Mouse (Mus musculus) adrenal gland, postnatal 4 days (tissue): ENCODE measurements around the gene Spata21. TPM values are rescaled to one million over a fixed set of nuclear protein-coding genes. Genes with fewer than 3 reads are reported as not detected.
A peak's percentile ranks its signal among the peaks of the same experiment; 100 is the strongest.

Experiments used
- DNase-seq, 2 experiments: peaks; one replicate each; pipeline ENCODE4 v3.0.0; 2021 to 2022; ENCODE audit warnings: low spot score in 2 of 2, mixed read lengths in 2 of 2
- long read RNA-seq, 2 experiments: library from polyadenylated mRNA; stranded (forward); transcript quantifications; one replicate each; pipeline ENCODE4 v2.0.0; 2021
- total RNA-seq, 2 experiments: library from RNA; stranded (reverse); gene quantifications; 2 replicates each; pipeline ENCODE4 v1.2.3; 2021

Spata21 gene
- total RNA-seq, result under 1 TPM; 0.68 to 0.81 TPM
- long read RNA-seq, experiment 1, result 0 reads
- long read RNA-seq, experiment 2, partial matches to known transcripts, result 0 of 36 reads
- long read RNA-seq, experiment 2, other reads (novel, unspliced or antisense), result 36 of 36 reads

GRCm38 (mm10) chr4:141088033-141088432, at the start of gene Spata21:
Gene Spata21 (plus strand): TSS chr4:141088333.
- no peak for DNase-seq

GRCm38 (mm10) chr4:141041117-141041516, 47.0 kb upstream of the Spata21 start:
- no peak for DNase-seq

DNA sequence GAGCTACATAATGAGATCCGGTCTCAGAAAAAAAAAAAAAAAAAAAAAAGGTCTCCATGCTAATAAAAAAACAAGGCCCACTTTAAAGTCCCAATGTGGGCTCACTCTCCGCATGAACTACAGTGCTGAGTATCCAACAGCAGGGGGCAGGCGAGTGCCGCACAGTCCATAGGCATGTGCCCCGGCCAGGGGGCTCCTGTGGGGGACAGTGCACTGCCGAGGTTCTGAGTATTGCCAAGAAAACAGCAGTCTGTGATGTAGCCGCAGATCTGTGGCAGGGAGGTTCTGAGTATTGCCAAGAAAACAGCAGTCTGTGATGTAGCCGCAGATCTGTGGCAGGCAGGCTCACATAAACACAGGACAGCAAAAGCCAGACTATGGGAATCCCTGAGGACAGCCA, 43.3 kb upstream of the Spata21 start:
- DNase-seq, result no peak

- no peak for DNase-seq
Measured at GRCm38 (mm10) chr4:141048810-141049475, 39.2 kb upstream of the Spata21 start.

GRCm38 (mm10) chr4:141049476-141049835, 38.7 kb upstream of the Spata21 start:
- no peak for DNase-seq

DNA sequence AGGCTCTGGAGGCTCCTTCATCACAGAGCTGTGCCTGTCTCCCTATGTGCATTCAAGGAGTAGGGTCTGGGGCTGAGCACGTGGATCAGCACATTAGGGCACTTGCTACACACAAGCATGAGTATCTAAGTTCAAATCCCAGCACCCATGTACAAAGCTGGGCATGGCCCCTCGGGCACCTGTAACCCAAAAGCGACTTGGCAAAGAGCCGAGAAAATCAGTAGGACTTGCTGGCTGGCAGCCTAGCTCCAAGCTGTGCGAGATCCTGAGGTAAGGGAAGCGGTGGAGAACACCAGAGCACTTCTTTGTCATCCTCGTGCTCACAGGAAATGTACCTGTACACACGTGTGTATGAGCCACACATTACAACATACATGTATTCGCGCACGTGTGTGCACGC, 35.7 kb upstream of the Spata21 start:
- DNase-seq, result no peak

- no peak for DNase-seq
Measured at GRCm38 (mm10) chr4:141053138-141053537, 35.0 kb upstream of the Spata21 start.

GRCm38 (mm10) chr4:141053568-141054161, 34.5 kb upstream of the Spata21 start:
- no peak for DNase-seq

- no peak for DNase-seq
Measured at GRCm38 (mm10) chr4:141056970-141057369, 31.2 kb upstream of the Spata21 start.

DNA sequence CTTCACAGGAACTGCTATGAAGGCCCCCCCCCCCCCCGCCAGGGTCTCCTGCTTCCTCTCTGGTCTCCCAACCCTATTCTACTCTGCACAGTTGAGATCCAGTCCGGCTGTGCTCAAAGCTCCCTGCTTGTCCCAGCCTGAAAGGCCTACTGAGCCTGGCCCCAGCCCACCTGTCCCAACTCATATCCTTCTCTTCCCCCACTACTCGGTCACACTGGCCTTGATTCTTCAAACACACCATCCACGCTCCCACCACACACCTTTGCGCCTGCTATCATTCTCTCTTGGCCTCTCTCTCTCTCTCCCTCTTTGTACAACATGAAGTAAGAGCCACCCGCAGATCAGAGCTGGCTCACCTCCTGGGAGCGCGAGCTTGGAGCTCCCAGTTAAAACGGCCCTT, 29.3 kb upstream of the Spata21 start:
- DNase-seq, result no peak

DNA sequence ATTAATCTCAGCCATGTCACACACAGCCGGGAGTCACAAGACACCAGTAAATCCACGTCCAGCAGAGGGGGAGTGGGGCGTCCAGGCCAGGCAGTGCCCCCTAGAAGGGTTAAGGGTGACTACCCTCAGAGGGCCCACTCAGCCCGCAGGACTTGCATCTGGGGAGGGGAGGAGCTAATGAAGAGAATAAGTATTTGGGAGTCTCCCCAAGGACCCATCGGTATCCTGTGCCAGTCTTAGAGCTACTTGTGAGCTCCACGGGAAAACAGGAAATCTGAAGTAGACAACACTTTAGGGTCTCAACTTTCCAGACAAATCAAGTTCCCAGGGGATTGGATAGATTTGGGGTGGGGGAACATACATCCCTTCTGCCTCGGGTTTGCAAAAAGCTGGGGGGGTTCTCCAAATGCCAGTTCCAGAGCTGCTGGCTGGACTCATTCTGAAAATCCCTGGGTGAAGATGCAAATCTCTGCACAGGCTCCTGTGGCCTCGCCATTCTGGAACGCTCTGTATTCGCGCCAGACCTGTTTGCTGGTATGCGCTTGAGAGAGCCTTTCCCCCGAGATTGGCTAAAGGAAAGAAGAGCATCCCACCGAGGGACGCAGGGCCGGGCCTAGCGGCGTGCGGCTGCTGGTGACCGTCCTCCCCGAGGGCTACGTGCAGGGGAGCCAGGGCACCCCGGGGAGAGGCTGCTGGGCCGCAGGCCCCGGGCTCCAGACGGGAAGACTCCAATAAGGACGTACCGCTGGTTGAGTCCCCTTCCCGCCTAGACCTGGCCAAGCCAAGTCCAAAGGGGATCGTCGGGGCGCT, 28.3 kb upstream of the Spata21 start:
- DNase-seq, result no peak

DNA sequence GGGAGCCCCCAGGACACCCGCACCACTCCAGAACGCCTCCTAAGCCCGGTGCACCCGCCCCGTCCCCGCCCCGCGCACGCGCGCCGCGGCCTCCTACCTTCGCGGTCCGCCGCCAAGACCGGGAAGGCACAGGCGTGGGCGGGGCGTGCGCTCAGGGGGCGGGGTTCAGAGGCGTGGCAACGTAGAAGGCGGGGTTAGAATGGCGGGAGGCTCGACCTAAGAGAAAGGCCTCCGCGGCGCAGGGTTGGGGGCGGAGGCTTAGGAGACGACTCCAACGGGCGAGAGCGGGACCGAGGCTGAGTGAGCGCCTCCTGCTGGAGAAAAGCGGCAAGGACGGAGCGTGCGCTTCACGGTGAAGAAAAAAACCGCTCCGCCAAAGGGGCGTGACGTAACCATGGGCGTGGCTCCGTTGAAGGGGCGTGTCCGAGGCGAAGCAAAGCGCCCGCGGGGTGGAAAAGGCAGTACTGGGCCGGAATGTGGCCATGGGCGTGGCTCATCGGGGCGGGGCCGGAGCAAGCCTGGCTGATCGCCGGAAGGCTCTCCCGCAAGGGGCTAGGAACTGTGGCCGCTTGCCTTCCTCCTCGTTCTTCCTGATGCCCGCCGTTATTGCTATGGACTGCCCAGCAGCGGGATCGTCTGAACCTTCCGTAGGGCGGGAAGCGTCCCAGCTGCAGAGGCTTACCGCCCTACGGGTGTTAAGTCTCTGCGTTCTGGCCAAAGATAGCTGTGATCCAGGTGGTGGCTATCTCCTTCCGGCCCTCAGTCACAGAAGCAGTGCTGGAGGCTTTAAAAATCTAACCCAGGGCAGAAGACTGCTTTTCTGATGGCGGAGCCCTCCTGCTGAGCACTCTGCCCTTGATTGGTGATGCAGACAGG, 27.5 kb upstream of the Spata21 start, which contains the start of gene Crocc:
Gene Crocc, minus strand, starts transcription at position 125 of the 876 bp plus-strand sequence.
- peak; percentile 100 for DNase-seq

DNA sequence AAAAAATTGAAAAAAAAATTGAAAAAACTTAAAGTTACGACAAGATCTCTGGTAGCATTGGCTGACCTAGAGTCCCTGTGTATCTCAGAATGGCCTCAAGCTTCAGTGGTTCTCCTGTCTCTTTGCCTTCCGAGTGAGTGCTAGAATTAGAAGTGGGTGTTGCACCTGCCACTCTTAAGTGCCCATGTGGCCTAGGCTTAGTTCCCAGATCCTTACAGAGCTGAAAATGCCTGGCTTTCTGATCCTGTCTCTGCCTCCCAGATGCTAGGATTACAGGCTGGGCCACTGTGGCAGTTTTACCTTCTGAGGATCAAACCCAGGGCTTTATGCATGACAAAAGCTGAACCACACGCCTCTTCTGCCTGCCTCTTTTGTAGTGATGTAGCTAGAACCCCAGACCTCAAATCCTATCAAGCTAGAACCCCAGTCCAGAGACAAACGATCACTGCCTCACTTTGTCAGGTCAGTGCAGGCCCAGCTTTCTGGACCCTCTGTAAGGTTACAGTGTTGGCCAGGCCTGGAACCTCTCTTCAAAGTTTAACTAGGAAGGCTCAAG, 24.0 kb upstream of the Spata21 start:
- no peak for DNase-seq

GRCm38 (mm10) chr4:141065123-141065522, 23.0 kb upstream of the Spata21 start:
- peak; percentile 65 to 72 for DNase-seq

- DNase-seq, result no peak
Measured at GRCm38 (mm10) chr4:141066709-141067515, 21.2 kb upstream of the Spata21 start.

DNA sequence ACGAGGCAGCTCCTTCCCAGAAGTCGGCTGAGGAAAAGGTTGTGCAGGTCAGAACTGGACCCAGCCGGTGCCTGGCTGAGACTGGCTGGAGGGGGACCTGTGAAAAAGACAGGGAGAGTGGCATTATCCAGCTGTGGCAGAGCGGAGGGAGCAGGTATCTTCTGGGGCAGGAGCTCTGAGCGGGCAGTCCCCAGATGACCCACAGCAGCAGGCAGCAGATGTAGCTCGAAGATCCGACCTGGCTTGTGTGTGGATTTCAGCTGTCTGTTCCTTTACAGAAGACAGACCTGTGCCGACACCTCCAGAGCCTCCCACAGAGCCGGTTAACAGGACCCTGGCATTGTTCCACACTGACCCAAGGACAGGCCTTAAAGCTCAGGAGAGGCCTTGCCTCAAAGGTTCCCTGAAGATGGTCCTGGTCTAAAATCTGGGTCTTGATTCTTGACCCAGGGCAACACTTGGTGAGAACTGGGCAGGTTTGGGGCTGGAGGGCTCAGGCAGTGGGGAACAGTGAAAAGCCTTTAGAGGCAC, 20.6 kb upstream of the Spata21 start:
- DNase-seq, result no peak

- no peak for DNase-seq
Measured at GRCm38 (mm10) chr4:141068655-141069054, 19.5 kb upstream of the Spata21 start.

GRCm38 (mm10) chr4:141069731-141070130, 18.4 kb upstream of the Spata21 start:
- DNase-seq, result no peak

GRCm38 (mm10) chr4:141072502-141072901, 15.6 kb upstream of the Spata21 start:
- no peak for DNase-seq

DNA sequence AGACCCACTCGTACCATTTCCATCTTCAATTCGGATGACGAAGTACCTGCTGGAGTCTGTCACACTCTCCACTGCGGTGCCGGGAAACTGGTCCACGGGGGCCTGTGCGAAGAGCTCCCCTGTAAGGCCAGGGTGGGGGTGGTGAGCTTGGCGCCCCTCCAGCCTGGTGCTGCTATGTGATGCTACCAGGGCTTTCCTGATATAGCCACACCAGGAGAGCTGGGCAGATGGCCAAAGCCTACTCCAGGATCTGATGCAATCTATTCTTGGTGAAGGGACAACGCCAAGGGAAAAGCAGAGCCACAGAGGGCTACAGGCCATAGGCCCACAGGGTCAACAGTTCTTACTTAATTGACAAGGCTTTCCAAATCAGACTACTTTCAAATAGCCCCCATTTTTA, 14.5 kb upstream of the Spata21 start:
- DNase-seq, result no peak
